ENCODE assay signal across 14 mouse cellular contexts in genomic region chr13:29109064-29109856, GRCm38 (mm10).
A peak's percentile ranks its signal among the peaks of the same experiment; 100 is the strongest.
DNase-seq lines count a peak whose midpoint lies in the region; ATAC-seq and TF ChIP-seq lines count a peak whose summit lies in the region.
"Had no signal": no experiment of that assay in that cellular context is flagged by ENCODE, and none has a peak within 500 bp of the region (broad histone marks: within the 10 kb centered on the region; RNA-seq: fewer than 3 reads in every experiment).

No protein-coding gene starts in this region.

- H3K4me2 ChIP-seq in hindbrain, embryonic 14.5 days (replicated peaks), result no peak overlapping the region
- H3K4me2 ChIP-seq in hindbrain, embryonic 13.5 days, result no peak overlapping the region
- H3K4me2 ChIP-seq: liver, embryonic 11.5 days had no signal

- no peaks in the 10 kb centered on the region for H3K9me3 ChIP-seq in hindbrain, embryonic 14.5 days (ENCODE audit: control insufficient read depth, low read length)
- no peaks in the 10 kb centered on the region for H3K9me3 ChIP-seq in hindbrain, embryonic 13.5 days
- H3K9me3 ChIP-seq: G1E had no signal

- no peak for DNase-seq in hindbrain, embryonic 14.5 days (ENCODE audit: low spot score)
- DNase-seq in A20 (ENCODE audit: low read depth, low spot score), result peak; percentile 4
- peak; percentile 97 for DNase-seq in Muller cell, postnatal 12 days (ENCODE audit: inconsistent ontology term)
- no peak for DNase-seq in heart, postnatal 25 days (ENCODE audit: low spot score)
- no peak for DNase-seq in layer of hippocampus, adult 9-11 months
- DNase-seq in left cerebral cortex, adult 11 months (ENCODE audit: low spot score), result no peak
- DNase-seq: adrenal gland, postnatal 10 days; right cerebral cortex, adult 18-20 months; thymus, postnatal 36 days had no signal

- no peaks in the 10 kb centered on the region for H3K27me3 ChIP-seq in hindbrain, embryonic 14.5 days (ENCODE audit: control insufficient read depth, insufficient read depth, low read length)
- no peaks in the 10 kb centered on the region for H3K27me3 ChIP-seq in hindbrain, embryonic 13.5 days

- no peak overlapping the region for H3K4me3 ChIP-seq in hindbrain, embryonic 14.5 days (replicated peaks; ENCODE audit: low read length)
- H3K4me3 ChIP-seq in hindbrain, embryonic 13.5 days, result no peak overlapping the region
- no peak overlapping the region for H3K4me3 ChIP-seq in embryonic fibroblast, embryonic 13.5 days (ENCODE audit: insufficient read depth, low read length)
- H3K4me3 ChIP-seq: myocyte had no signal

- no peaks in the 10 kb centered on the region for H3K36me3 ChIP-seq in hindbrain, embryonic 14.5 days (replicated peaks; ENCODE audit: control insufficient read depth, insufficient read depth)
- H3K36me3 ChIP-seq in hindbrain, embryonic 13.5 days, result no peaks in the 10 kb centered on the region
- H3K36me3 ChIP-seq: G1E had no signal

- 65% methylated on average over 18 of the region's 18 CpGs for WGBS in hindbrain, embryonic 14.5 days
- WGBS in hindbrain, embryonic 13.5 days, result 62% methylated on average over 18 of the region's 18 CpGs

- intact Hi-C loops in heart, postnatal 25 days (cut with DNase I), result no loop called here

- TF ChIP-seq CTCF in embryonic fibroblast, embryonic 13.5 days (IDR thresholded peaks at IDR 0.05; ENCODE audit: borderline replicate concordance, insufficient read depth, low read length), result no peak

- no peak overlapping the region for H3K27ac ChIP-seq in hindbrain, embryonic 14.5 days
- no peak overlapping the region for H3K27ac ChIP-seq in hindbrain, embryonic 13.5 days
- H3K27ac ChIP-seq in embryonic fibroblast, embryonic 13.5 days (ENCODE audit: insufficient read depth, low read length), result 0 out of 2 replicates have a peak overlapping the region, but pooled peaks have one; percentile 15

- ATAC-seq in hindbrain, embryonic 14.5 days (ENCODE audit: low FRiP score), result peak; percentile 43; the same call in 1 of the 2 replicates
- ATAC-seq in hindbrain, embryonic 13.5 days (ENCODE audit: low FRiP score), result no peak

- no peaks in the 10 kb centered on the region for H3K4me1 ChIP-seq in hindbrain, embryonic 14.5 days (replicated peaks; ENCODE audit: control insufficient read depth, insufficient read depth, low read length)
- no peaks in the 10 kb centered on the region for H3K4me1 ChIP-seq in hindbrain, embryonic 13.5 days (replicated peaks)
- no peaks in the 10 kb centered on the region for H3K4me1 ChIP-seq in embryonic fibroblast, embryonic 13.5 days (ENCODE audit: control insufficient read depth, insufficient read depth, low read length)

- no peak overlapping the region for H3K9ac ChIP-seq in hindbrain, embryonic 14.5 days
- no peak overlapping the region for H3K9ac ChIP-seq in hindbrain, embryonic 13.5 days

- no peak for TF ChIP-seq POLR2A in embryonic fibroblast, embryonic 13.5 days (IDR thresholded peaks at IDR 0.05; ENCODE audit: low read depth, low read length)

Comparison
In these comparisons a context has a peak if more than half of its experiments do, and no peak if none do; other contexts are left out.
1. DNase-seq: peak in A20 (single experiment) and Muller cell, postnatal 12 days (single experiment); none in hindbrain, embryonic 14.5 days (single experiment), heart, postnatal 25 days (single experiment), layer of hippocampus, adult 9-11 months (single experiment) and left cerebral cortex, adult 11 months (single experiment).